Mouse (Mus musculus): Measurements from ENCODE around the gene Mup7.
"Not testable (repeated sequence)": the region's sequence is repeated elsewhere in the genome, so short reads cannot be mapped to it uniquely, and the experiment has no call there.

Mup7 gene

GRCm38 (mm10) chr4:60070375-60070774 lies at the start of gene Mup7:
TSS of gene Mup7 (minus strand) at chr4:60070475.
- DNase-seq: not testable (repeated sequence)

DNA sequence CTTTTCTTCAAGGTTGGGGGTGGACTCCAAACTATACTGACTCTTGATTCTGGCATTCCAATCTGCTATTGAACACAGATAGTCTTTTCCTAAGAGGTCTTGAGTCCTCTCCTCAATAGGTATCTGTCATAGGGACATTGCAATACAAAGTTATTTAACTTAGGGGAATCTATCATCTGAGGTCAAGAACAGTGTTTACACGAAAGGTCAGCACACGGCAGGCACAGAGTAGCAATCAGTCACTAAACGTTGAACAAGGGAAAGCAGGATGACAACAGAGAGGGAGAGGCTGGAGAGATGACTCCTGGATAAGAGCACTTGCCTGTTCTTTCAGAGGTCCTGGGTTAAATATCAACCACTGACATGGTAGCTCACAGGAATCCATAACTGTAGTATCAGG lies 9.6 kb upstream of the Mup7 start:
- not testable (repeated sequence) for DNase-seq

DNA sequence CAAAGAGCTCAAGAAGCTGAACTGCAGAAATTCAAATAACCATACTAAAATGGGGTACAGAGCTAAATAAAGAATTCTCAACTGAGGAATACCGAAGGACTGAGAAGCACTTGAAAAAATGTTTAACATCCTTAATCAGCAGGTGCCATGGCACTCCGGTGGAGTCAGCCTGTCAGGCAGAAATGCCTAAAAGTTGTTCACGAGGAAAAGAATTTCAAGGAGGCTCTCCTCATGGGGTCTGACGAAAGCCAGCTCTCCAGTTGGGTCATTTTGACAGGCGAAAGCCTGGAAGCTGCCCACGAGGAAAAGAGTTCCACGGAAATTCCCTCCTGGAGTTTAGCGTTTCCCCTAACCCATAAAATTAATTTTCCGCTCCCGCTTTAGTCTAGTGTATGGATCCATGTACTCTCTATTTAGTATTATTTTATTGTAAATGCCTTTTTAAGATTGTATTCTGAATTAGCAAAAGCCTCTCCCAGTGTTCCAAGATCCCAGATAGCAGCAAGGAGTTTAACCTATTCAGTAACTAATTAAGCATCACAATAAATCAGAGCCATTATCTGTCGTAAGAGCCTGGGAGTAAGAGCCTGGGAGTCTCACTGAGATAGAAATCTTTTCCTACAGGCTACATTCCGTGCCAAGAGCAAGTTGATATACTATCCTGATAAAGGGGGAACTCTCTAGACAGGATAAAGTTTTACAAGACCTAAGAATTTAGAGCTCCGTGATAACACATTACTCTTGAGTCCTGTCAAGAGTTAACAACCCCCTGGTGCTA lies 40.8 kb downstream of the Mup7 start:
- DNase-seq: not testable (repeated sequence)

DNA sequence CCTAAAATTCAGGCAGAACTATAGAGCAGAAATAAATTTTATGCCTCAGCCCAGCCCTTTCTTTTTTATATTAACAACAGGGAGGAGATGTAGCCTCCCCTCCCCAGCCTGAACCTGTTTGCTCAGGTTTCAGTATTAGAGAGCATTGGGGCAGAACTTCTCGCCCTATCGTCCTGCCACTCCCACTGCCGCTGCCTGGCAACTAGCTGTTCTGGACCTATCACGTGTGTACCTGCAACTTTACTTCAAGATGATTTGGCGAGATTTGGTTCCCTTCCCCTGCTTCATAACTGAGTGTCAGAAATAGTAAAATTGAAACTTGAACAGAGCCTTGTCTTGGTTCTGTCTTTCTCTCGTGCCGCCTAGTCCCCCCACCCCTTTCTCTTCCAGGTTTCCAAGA lies 50.1 kb downstream of the Mup7 start:
- DNase-seq: not testable (repeated sequence)
